Mouse (Mus musculus): ENCODE results near the gene Myo6. TPM values are rescaled to one million over a fixed set of nuclear protein-coding genes. Genes with fewer than 3 reads are reported as not detected.
"Not testable (repeated sequence)": the region's sequence is repeated elsewhere in the genome, so short reads cannot be mapped to it uniquely, and the experiment has no call there.

Gene Myo6
- total RNA-seq, 2 experiments from 2014 or later: 10.9 to 16.2 TPM

GRCm38 (mm10) chr9:80303518-80303917, 138.7 kb downstream of the Myo6 start:
- DNase-seq: peak; percentile 5

GRCm38 (mm10) chr9:80306390-80306789, 141.6 kb downstream of the Myo6 start:
- no peak for DNase-seq

- no peak for DNase-seq
These were observed 142.0 kb downstream of the Myo6 start for GRCm38 (mm10) chr9:80306853-80307252.

GRCm38 (mm10) chr9:80307629-80308028, 142.8 kb downstream of the Myo6 start:
- no peak for DNase-seq

- no peak for DNase-seq
These were observed 148.8 kb downstream of the Myo6 start for GRCm38 (mm10) chr9:80313610-80314009.

- DNase-seq: no peak
These were observed 151.1 kb downstream of the Myo6 start for GRCm38 (mm10) chr9:80315922-80316321.

- DNase-seq: no peak
These were observed 153.2 kb downstream of the Myo6 start for GRCm38 (mm10) chr9:80318027-80318426.

GRCm38 (mm10) chr9:80321051-80321887, 156.4 kb downstream of the Myo6 start:
- DNase-seq: not testable (repeated sequence)

GRCm38 (mm10) chr9:80332153-80332552, 167.3 kb downstream of the Myo6 start:
- peak; percentile 16 for DNase-seq

GRCm38 (mm10) chr9:80333466-80333865, 168.6 kb downstream of the Myo6 start:
- DNase-seq: no peak

- no peak for DNase-seq
These were observed 169.3 kb downstream of the Myo6 start for GRCm38 (mm10) chr9:80333998-80334605.

- no peak for DNase-seq
These were observed 171.0 kb downstream of the Myo6 start for GRCm38 (mm10) chr9:80335660-80336357.

- DNase-seq: no peak
These were observed 173.2 kb downstream of the Myo6 start for GRCm38 (mm10) chr9:80338026-80338425.

GRCm38 (mm10) chr9:80340927-80341326, 176.1 kb downstream of the Myo6 start:
- DNase-seq: no peak

GRCm38 (mm10) chr9:80341756-80342155, 176.9 kb downstream of the Myo6 start:
- no peak for DNase-seq

GRCm38 (mm10) chr9:80342520-80342919, 177.7 kb downstream of the Myo6 start:
- no peak for DNase-seq

- DNase-seq: no peak
These were observed 179.7 kb downstream of the Myo6 start for GRCm38 (mm10) chr9:80344451-80345000.

- no peak for DNase-seq
These were observed 186.5 kb downstream of the Myo6 start for GRCm38 (mm10) chr9:80351295-80351677.

- no peak for DNase-seq
These were observed 187.0 kb downstream of the Myo6 start for GRCm38 (mm10) chr9:80351678-80352331.

GRCm38 (mm10) chr9:80360063-80360462, 195.2 kb downstream of the Myo6 start:
- DNase-seq: no peak
